Mouse (Mus musculus) E14TG2a.4 (cell line): ENCODE data around the gene Ifi205.
"Not testable (repeated sequence)": the region's sequence is repeated elsewhere in the genome, so short reads cannot be mapped to it uniquely, and the experiment has no call there.

Experiments used
- H3K27me3 ChIP-seq: 2 replicates; pipeline ENCODE4 v1.6.1; 2014; ENCODE audit warnings: low read length, control low read depth; ENCODE audit not compliant: insufficient read depth
- H3K36me3 ChIP-seq: 2 replicates; pipeline ENCODE4 v1.6.1; 2014; ENCODE audit warnings: low read length, control low read depth; ENCODE audit not compliant: insufficient read depth
- H3K4me1 ChIP-seq: replicated peaks from 2 replicates; pipeline ENCODE4 v1.6.1; 2014; ENCODE audit warnings: low read depth, low read length, control low read depth
- H3K4me3 ChIP-seq: replicated peaks from 2 replicates; pipeline ENCODE4 v1.5.1; 2014; ENCODE audit warnings: mild to moderate bottlenecking, low read length
- H3K9me3 ChIP-seq: 2 replicates; pipeline ENCODE4 v1.6.1; 2014; ENCODE audit warnings: low read length, control low read depth
- CTCF ChIP-seq: conservative IDR thresholded peaks from 2 replicates; pipeline ENCODE4 v1.5.1; 2014; ENCODE audit warnings: low read length
- NANOG ChIP-seq: IDR thresholded peaks from 2 replicates; pipeline ENCODE4 v1.6.1; 2014; ENCODE audit warnings: borderline replicate concordance, low read length, mixed read lengths
- POU5F1 ChIP-seq: IDR thresholded peaks from 2 replicates; pipeline ENCODE4 v1.6.1; 2014; ENCODE audit warnings: low read length, borderline replicate concordance

Gene Ifi205

DNA sequence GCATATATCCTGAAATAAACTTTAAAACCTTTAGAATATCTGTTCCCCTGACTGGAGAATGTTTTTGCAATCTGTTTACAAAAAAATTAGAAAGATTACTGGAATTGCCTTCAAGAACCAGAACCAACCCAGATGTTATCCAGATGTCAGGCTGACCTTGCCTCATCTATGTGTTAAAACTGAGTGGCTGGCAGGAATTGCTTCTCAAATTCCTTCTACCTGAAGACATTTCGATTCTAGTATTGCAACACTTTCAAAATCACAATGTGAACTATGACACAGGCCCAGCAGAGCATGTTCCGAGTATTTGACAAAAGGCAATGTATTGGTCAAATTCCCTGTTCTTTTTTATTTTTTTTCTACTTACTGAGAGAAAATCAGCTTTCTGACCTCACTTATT is 12.8 kb upstream of the Ifi205 start:
- H3K36me3 ChIP-seq = no peaks in the 10 kb centered on the region
- H3K27me3 ChIP-seq = no peaks in the 10 kb centered on the region
- TF ChIP-seq CTCF (no peak), POU5F1 (no peak), NANOG (no peak)
- no peaks in the 10 kb centered on the region for H3K4me1 ChIP-seq
- H3K4me3 ChIP-seq = no peak overlapping the region
- no peaks in the 10 kb centered on the region for H3K9me3 ChIP-seq

- not testable (repeated sequence) for H3K4me3 ChIP-seq, H3K36me3 ChIP-seq, H3K4me1 ChIP-seq, H3K9me3 ChIP-seq, H3K27me3 ChIP-seq
These were observed 10.7 kb upstream of the Ifi205 start for GRCm38 (mm10) chr1:174042091-174042884.

DNA sequence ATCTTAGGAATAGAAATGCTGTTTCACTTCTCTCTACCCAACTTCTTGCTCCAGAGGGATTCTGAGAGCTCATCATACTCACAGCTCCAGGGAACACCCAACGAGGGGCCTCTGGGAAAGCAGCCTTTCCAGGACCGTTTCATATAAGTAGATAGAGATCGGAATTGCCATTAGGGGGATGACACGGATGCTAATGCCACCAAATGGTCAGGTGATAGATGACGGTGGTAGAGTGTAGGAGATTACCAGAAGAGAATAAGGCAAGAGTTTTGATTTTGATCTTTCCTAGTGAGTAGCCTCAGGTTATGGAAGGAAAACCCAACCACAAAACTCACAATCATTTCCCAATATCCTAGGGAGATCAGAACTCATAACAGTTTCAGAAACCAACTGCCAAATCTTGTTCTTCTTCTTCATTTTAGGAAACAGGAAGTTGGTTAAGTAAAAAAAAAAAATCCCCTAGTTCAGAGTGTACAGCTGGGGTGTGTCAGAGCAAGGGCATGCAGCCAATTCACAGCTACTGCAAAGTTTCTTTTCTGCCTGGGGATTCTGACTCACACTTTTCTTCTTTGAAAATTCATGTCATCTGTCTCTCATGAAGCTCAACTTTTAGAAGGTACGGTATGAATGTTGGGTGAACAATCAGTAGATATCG is 9.0 kb upstream of the Ifi205 start, which contains the start of gene Olfr433:
TSS of gene Olfr433 (plus strand) at position 183 of the 655 bp plus-strand sequence.
- Histone ChIP-seq H3K36me3 (no peaks in the 10 kb centered on the region), H3K4me3 (no peak within 1 kb of the TSS), H3K27me3 (no peaks in the 10 kb centered on the region), H3K9me3 (no peaks in the 10 kb centered on the region), H3K4me1 (no peaks in the 10 kb centered on the region)
- no peak for TF ChIP-seq NANOG
- TF ChIP-seq POU5F1 = no peak
- TF ChIP-seq CTCF = no peak

- TF ChIP-seq POU5F1 (no peak), CTCF (no peak), NANOG (no peak)
- H3K4me1 ChIP-seq = no peaks in the 10 kb centered on the region
- H3K27me3 ChIP-seq = no peaks in the 10 kb centered on the region
- no peak overlapping the region for H3K4me3 ChIP-seq
- no peaks in the 10 kb centered on the region for H3K9me3 ChIP-seq
- H3K36me3 ChIP-seq = no peaks in the 10 kb centered on the region
These were observed 6.9 kb upstream of the Ifi205 start for GRCm38 (mm10) chr1:174038480-174038879.

- TF ChIP-seq POU5F1 (no peak), NANOG (no peak), CTCF (no peak)
- H3K4me1 ChIP-seq = no peaks in the 10 kb centered on the region
- H3K36me3 ChIP-seq = no peaks in the 10 kb centered on the region
- H3K9me3 ChIP-seq = no peaks in the 10 kb centered on the region
- H3K27me3 ChIP-seq = no peaks in the 10 kb centered on the region
- H3K4me3 ChIP-seq = no peak overlapping the region
These were observed 4.2 kb upstream of the Ifi205 start for GRCm38 (mm10) chr1:174035841-174036240.

- H3K36me3 ChIP-seq, H3K4me3 ChIP-seq, H3K27me3 ChIP-seq, H3K9me3 ChIP-seq, H3K4me1 ChIP-seq: not testable (repeated sequence)
These were observed 24.6 kb downstream of the Ifi205 start for GRCm38 (mm10) chr1:174007050-174007449.

- not testable (repeated sequence) for H3K27me3 ChIP-seq, H3K4me1 ChIP-seq, H3K36me3 ChIP-seq, H3K4me3 ChIP-seq, H3K9me3 ChIP-seq
These were observed 27.1 kb downstream of the Ifi205 start for GRCm38 (mm10) chr1:174004352-174005109.

- H3K4me3 ChIP-seq = no peak overlapping the region
- H3K9me3 ChIP-seq = no peaks in the 10 kb centered on the region
- TF ChIP-seq NANOG (no peak), POU5F1 (no peak), CTCF (no peak)
- H3K4me1 ChIP-seq = no peaks in the 10 kb centered on the region
- no peaks in the 10 kb centered on the region for H3K27me3 ChIP-seq
- H3K36me3 ChIP-seq = no peaks in the 10 kb centered on the region
These were observed 36.6 kb downstream of the Ifi205 start for GRCm38 (mm10) chr1:173995003-173995402.

GRCm38 (mm10) chr1:173982694-173983305 is 48.8 kb downstream of the Ifi205 start, which contains the start of gene Ifi202b:
TSS of gene Ifi202b (minus strand) at chr1:173982744.
- H3K36me3 ChIP-seq, H3K27me3 ChIP-seq, H3K9me3 ChIP-seq, H3K4me3 ChIP-seq, H3K4me1 ChIP-seq: not testable (repeated sequence)

GRCm38 (mm10) chr1:173981038-173981437 is 50.6 kb downstream of the Ifi205 start:
- H3K4me1 ChIP-seq, H3K4me3 ChIP-seq, H3K36me3 ChIP-seq, H3K9me3 ChIP-seq, H3K27me3 ChIP-seq: not testable (repeated sequence)
